Mouse (Mus musculus): ENCODE measurements around the gene Hmx2. TPM values are rescaled to one million over a fixed set of nuclear protein-coding genes. Genes with fewer than 3 reads are reported as not detected.

Hmx2 gene
- total and polyA plus RNA-seq, 2 experiments from 2014 or later = not detected

DNA sequence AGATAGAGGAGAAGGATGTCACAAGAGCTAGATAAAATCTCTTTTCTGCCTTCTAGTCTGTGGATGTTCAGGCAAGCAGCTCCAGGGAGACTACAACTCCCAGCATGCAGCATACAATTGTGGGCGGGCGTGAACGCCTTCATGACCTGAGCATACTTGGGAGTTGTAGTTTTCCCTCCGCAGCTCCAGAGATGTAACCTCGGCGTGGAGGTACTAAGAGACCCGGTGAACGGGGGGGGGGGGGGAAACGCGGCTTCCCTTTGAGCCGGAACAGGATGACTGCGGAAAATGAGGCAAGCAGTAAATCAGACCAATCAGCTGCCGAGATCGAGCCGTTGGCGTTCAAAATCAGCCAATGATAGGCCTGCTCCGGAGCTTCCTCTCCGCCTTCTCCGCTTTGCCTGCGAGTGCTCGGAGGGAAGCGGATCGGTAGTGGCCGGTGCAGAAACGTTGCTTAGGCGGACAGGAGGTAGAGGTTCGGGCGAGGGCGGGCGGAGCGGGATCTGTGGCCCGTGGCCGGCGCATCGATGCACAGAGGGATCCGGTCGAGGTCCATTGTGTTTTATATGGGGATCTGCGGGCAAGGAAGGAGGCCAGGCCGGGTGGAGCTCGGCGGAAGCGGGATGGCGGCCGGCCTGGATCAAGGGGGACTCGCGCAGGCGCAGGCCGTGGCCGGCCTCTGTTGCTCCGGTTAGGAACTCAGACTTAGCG lies 11.6 kb downstream of the Hmx2 start, which contains the start of gene Bub3:
Bub3 (plus strand) TSS at position 237 of the 711 bp plus-strand sequence.
- peak within 1 kb of the TSS; percentile 84 for H3K4me3 ChIP-seq (ENCODE audit: low read depth, low read length)
- H3K9me3 ChIP-seq (replicated peaks; ENCODE audit: control insufficient read depth, low read length) = no peaks in the 10 kb centered on the region
- TF ChIP-seq EP300 (IDR thresholded peaks at IDR 0.05; ENCODE audit: low read depth) = no peak
- peak within 1 kb of the TSS; percentile 84 for H3K4me2 ChIP-seq (ENCODE audit: low read depth, low read length)
- under 1% methylated on average over 49 of the region's 51 CpGs for WGBS
- peak within 1 kb of the TSS; percentile 89 for H3K27ac ChIP-seq (ENCODE audit: low read depth)
- ATAC-seq (ENCODE audit: insufficient read depth, low read depth) (peak; percentile 94), DNase-seq (ENCODE audit: low spot score) (peak; percentile 98)
- peaks cover 8% of the 10 kb centered on the region; the same call in 1 of the 2 replicates for H3K4me1 ChIP-seq (ENCODE audit: control insufficient read depth, insufficient read depth)
- peaks cover 33% of the 10 kb centered on the region for H3K36me3 ChIP-seq (replicated peaks; ENCODE audit: control insufficient read depth, insufficient read depth, low read length)
- H3K9ac ChIP-seq (replicated peaks; ENCODE audit: low read depth, low read length) = peak within 1 kb of the TSS; percentile 72
- peaks cover 37% of the 10 kb centered on the region for H3K27me3 ChIP-seq (ENCODE audit: control insufficient read depth, insufficient read depth, low read length)

DNA sequence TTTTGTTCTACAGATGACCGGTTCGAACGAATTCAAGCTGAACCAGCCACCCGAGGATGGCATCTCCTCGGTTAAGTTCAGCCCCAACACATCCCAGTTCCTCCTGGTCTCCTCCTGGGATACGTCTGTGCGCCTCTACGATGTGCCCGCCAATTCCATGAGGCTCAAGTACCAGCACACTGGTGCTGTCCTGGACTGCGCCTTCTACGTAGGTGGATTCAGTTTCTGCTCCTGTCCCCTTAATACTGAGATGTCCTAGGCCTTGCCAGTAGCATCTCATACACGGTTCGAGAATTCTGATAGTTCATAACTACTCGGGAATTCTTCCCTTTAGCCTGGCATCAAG lies 12.1 kb downstream of the Hmx2 start:
- TF ChIP-seq EP300 (IDR thresholded peaks at IDR 0.05; ENCODE audit: low read depth) (no peak), CTCF (IDR thresholded peaks at IDR 0.05; ENCODE audit: low read depth) (no peak)
- Histone ChIP-seq H3K27ac (ENCODE audit: low read depth) (peak overlapping the region; percentile 89), H3K9me3 (replicated peaks; ENCODE audit: control insufficient read depth, low read length) (no peaks in the 10 kb centered on the region), H3K27me3 (ENCODE audit: control insufficient read depth, insufficient read depth, low read length) (peaks cover 32% of the 10 kb centered on the region), H3K4me3 (ENCODE audit: low read depth, low read length) (peak overlapping the region; percentile 84), H3K9ac (replicated peaks; ENCODE audit: low read depth, low read length) (peak overlapping the region; percentile 72), H3K4me1 (ENCODE audit: control insufficient read depth, insufficient read depth) (peaks cover 8% of the 10 kb centered on the region; the same call in 1 of the 2 replicates), H3K4me2 (ENCODE audit: low read depth, low read length) (peak overlapping the region; percentile 84), H3K36me3 (replicated peaks; ENCODE audit: control insufficient read depth, insufficient read depth, low read length) (peaks cover 38% of the 10 kb centered on the region)
- no peak for DNase-seq (ENCODE audit: low spot score)
- peak; percentile 22 for ATAC-seq (ENCODE audit: insufficient read depth, low read depth)
- under 1% methylated on average over 14 of the region's 14 CpGs for WGBS

DNA sequence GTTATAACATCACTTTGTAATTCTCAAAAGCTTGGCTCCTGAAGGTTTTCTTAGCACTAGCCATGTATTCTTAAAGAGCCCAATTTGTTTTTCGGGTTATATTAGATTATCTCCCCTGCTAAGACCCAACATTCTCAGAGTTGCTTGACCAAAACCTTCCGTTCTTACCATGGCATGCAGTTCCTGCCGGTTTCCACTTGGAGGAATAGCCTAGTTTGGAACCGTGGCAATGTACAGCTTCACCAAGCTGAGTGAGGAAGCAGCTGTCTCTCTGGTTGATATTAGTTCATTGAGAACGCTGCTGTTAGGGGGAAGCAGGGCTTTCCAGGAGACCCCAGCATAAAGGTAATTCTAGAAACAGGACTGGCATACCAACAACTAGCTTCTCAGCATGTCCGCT lies 26.7 kb downstream of the Hmx2 start:
- DNase-seq (ENCODE audit: low spot score) = no peak
- no peaks in the 10 kb centered on the region for H3K27me3 ChIP-seq (ENCODE audit: control insufficient read depth, insufficient read depth, low read length)
- 74% methylated on average over 6 of the region's 6 CpGs for WGBS
- H3K36me3 ChIP-seq (replicated peaks; ENCODE audit: control insufficient read depth, insufficient read depth, low read length) = peaks cover 33% of the 10 kb centered on the region
- H3K9ac ChIP-seq (replicated peaks; ENCODE audit: low read depth, low read length) = no peak overlapping the region
- ATAC-seq (ENCODE audit: insufficient read depth, low read depth) = no peak
- H3K4me3 ChIP-seq (ENCODE audit: low read depth, low read length) = no peak overlapping the region
- H3K9me3 ChIP-seq (replicated peaks; ENCODE audit: control insufficient read depth, low read length) = no peaks in the 10 kb centered on the region
- H3K27ac ChIP-seq (ENCODE audit: low read depth) = no peak overlapping the region
- no peak for TF ChIP-seq CTCF (IDR thresholded peaks at IDR 0.05; ENCODE audit: low read depth)
- TF ChIP-seq EP300 (IDR thresholded peaks at IDR 0.05; ENCODE audit: low read depth) = no peak
- no peak overlapping the region for H3K4me2 ChIP-seq (ENCODE audit: low read depth, low read length)
- H3K4me1 ChIP-seq (ENCODE audit: control insufficient read depth, insufficient read depth) = no peaks in the 10 kb centered on the region

DNA sequence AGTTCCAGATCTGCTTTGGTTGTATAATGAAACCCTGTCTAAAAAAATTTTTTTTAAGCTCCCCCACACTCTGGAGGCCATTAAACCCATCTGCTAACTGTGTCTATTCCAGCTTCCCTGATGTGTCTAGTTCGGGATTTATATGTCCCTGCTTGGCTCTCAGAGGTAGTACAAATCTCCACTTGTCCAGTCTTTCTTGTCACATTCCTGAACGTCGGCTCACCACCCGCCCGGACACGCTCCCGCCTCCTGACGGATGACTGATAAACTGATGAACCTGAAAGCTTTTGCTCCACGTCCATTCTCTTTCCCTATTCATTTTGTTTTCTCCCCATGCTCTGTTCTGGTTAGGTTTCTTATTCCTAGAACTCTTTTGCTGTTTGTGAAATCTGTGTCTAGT lies 33.6 kb downstream of the Hmx2 start:
- no peak overlapping the region for H3K9ac ChIP-seq (replicated peaks; ENCODE audit: low read depth, low read length)
- H3K36me3 ChIP-seq (replicated peaks; ENCODE audit: control insufficient read depth, insufficient read depth, low read length) = no peaks in the 10 kb centered on the region
- H3K4me1 ChIP-seq (ENCODE audit: control insufficient read depth, insufficient read depth) = no peaks in the 10 kb centered on the region
- WGBS = 19% methylated on average over 9 of the region's 9 CpGs
- no peaks in the 10 kb centered on the region for H3K9me3 ChIP-seq (replicated peaks; ENCODE audit: control insufficient read depth, low read length)
- no peak for ATAC-seq (ENCODE audit: insufficient read depth, low read depth)
- no peak for TF ChIP-seq CTCF (IDR thresholded peaks at IDR 0.05; ENCODE audit: low read depth)
- no peak for TF ChIP-seq EP300 (IDR thresholded peaks at IDR 0.05; ENCODE audit: low read depth)
- H3K4me3 ChIP-seq (ENCODE audit: low read depth, low read length) = no peak overlapping the region
- DNase-seq (ENCODE audit: low spot score) = no peak
- H3K4me2 ChIP-seq (ENCODE audit: low read depth, low read length) = no peak overlapping the region
- no peaks in the 10 kb centered on the region for H3K27me3 ChIP-seq (ENCODE audit: control insufficient read depth, insufficient read depth, low read length)
- no peak overlapping the region for H3K27ac ChIP-seq (ENCODE audit: low read depth)

DNA sequence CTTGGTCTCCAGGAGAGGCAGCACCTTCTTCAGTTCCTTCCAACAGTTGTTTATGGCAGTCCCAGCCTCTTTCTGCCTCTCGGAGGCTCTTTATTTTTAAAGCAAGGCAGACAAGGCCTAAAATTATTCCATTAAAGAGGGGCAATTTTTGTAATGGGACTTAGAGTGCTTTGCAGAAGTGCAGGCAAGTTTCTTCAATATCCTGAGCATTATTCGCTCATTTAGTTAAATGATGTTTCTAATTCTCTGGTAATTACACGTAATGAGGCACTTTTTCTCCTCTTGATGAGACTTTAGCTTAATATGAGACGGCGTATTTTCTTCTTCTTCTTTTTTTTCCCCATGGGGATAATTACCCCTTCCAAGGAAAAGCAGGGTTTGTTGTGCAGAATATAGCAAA lies 37.0 kb downstream of the Hmx2 start:
- no peak for DNase-seq (ENCODE audit: low spot score)
- H3K9me3 ChIP-seq (replicated peaks; ENCODE audit: control insufficient read depth, low read length) = no peaks in the 10 kb centered on the region
- no peak overlapping the region for H3K9ac ChIP-seq (replicated peaks; ENCODE audit: low read depth, low read length)
- no peak for ATAC-seq (ENCODE audit: insufficient read depth, low read depth)
- no peaks in the 10 kb centered on the region for H3K27me3 ChIP-seq (ENCODE audit: control insufficient read depth, insufficient read depth, low read length)
- no peak overlapping the region for H3K4me3 ChIP-seq (ENCODE audit: low read depth, low read length)
- TF ChIP-seq EP300 (IDR thresholded peaks at IDR 0.05; ENCODE audit: low read depth) (no peak), CTCF (IDR thresholded peaks at IDR 0.05; ENCODE audit: low read depth) (no peak)
- H3K4me1 ChIP-seq (ENCODE audit: control insufficient read depth, insufficient read depth) = no peaks in the 10 kb centered on the region
- WGBS = 82% methylated on average over 5 of the region's 5 CpGs
- no peaks in the 10 kb centered on the region for H3K36me3 ChIP-seq (replicated peaks; ENCODE audit: control insufficient read depth, insufficient read depth, low read length)
- no peak overlapping the region for H3K27ac ChIP-seq (ENCODE audit: low read depth)
- no peak overlapping the region for H3K4me2 ChIP-seq (ENCODE audit: low read depth, low read length)
